Mouse (Mus musculus) midbrain, embryonic 10.5 days (tissue): Measurements from ENCODE around the gene Ntng1. TPM values are rescaled to one million over a fixed set of nuclear protein-coding genes. Genes with fewer than 3 reads are reported as not detected.

ENCODE experiments used
- DNase-seq: peaks from one replicate; pipeline ENCODE4 v3.0.0-alpha.2; 2017; ENCODE audit warnings: low spot score
- H3K27ac ChIP-seq: fragments of 300-500 bp; sonication (generic); replicated peaks from 2 replicates; pipeline ENCODE4 v1.5.1; 2016; ENCODE audit warnings: mild to moderate bottlenecking
- H3K27me3 ChIP-seq: fragments of 300-500 bp; sonication (generic); 2 replicates; pipeline ENCODE4 v1.6.1; 2016; ENCODE audit warnings: low read depth, mild to moderate bottlenecking; ENCODE audit not compliant: poor library complexity, severe bottlenecking
- H3K36me3 ChIP-seq: fragments of 300-500 bp; sonication (generic); 2 replicates; pipeline ENCODE4 v1.6.1; 2016; ENCODE audit warnings: mild to moderate bottlenecking, moderate library complexity
- H3K4me1 ChIP-seq: fragments of 300-500 bp; sonication (generic); 2 replicates; pipeline ENCODE4 v1.6.1; 2016
- H3K4me3 ChIP-seq: fragments of 300-500 bp; sonication (generic); 2 replicates; pipeline ENCODE4 v1.5.1; 2016; ENCODE audit warnings: mild to moderate bottlenecking, moderate library complexity
- H3K9me3 ChIP-seq: fragments of 300-500 bp; sonication (generic); replicated peaks from 2 replicates; pipeline ENCODE4 v1.6.1; 2016; ENCODE audit warnings: mild to moderate bottlenecking
- WGBS: fragments of 180-500 bp; shearing (Covaris S2); methylation state at CpG from one replicate; pipeline ENCODE4 v1.1.7; 2016; 5-methylcytosine and 5-hydroxymethylcytosine counted together
- polyA plus RNA-seq: library from polyadenylated mRNA; unstranded; fragments of >200 nt; fragmentation: Nextera tagmentation; extraction: Ambion mirVana; gene quantifications from 2 replicates; pipeline ENCODE4 v1.2.1, GENCODE M21; 2016

Ntng1 gene
- polyA plus RNA-seq, 1 experiment from 2014 or later: 1.9 TPM

- no peaks in the 10 kb centered on the region for H3K27me3 ChIP-seq
- H3K27ac ChIP-seq: no peak overlapping the region
- no peak overlapping the region for H3K4me3 ChIP-seq
- no peaks in the 10 kb centered on the region for H3K4me1 ChIP-seq
- no peak for DNase-seq
- H3K36me3 ChIP-seq: no peaks in the 10 kb centered on the region
- H3K9me3 ChIP-seq: no peaks in the 10 kb centered on the region
These were observed 173.6 kb downstream of the Ntng1 start for GRCm38 (mm10) chr3:109970181-109970580.

DNA sequence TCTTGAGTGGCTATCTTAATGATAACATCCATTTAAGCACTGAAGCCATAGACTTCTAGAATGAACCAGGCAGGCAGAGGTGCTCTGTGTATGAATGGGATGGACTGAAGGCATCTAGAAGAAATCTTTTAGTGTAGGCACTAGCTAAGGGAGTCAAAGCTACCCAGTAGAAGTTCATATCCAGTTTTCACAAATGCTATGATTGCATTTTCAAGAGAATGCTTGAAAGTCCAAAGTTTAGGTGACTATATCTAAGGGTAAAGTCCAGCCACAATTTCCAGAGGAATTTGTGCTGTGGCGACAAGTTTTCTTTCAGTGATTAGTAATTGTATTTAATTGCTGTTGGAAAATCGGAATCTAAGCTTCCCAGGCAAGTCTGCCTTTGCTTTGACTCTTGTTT lies 181.2 kb downstream of the Ntng1 start:
- H3K4me1 ChIP-seq: no peaks in the 10 kb centered on the region
- H3K27me3 ChIP-seq: no peaks in the 10 kb centered on the region
- WGBS: 67% methylated on average over 2 of the region's 2 CpGs
- H3K27ac ChIP-seq: no peak overlapping the region
- no peak for DNase-seq
- no peaks in the 10 kb centered on the region for H3K9me3 ChIP-seq
- H3K36me3 ChIP-seq: no peaks in the 10 kb centered on the region
- no peak overlapping the region for H3K4me3 ChIP-seq

GRCm38 (mm10) chr3:109942960-109943359 lies 200.9 kb downstream of the Ntng1 start:
- no peaks in the 10 kb centered on the region for H3K36me3 ChIP-seq
- H3K4me3 ChIP-seq: no peak overlapping the region
- H3K4me1 ChIP-seq: no peaks in the 10 kb centered on the region
- no peak overlapping the region for H3K27ac ChIP-seq
- no peak for DNase-seq
- 95% methylated on average over 1 of the region's 1 CpGs for WGBS
- H3K27me3 ChIP-seq: no peaks in the 10 kb centered on the region
- no peaks in the 10 kb centered on the region for H3K9me3 ChIP-seq

DNA sequence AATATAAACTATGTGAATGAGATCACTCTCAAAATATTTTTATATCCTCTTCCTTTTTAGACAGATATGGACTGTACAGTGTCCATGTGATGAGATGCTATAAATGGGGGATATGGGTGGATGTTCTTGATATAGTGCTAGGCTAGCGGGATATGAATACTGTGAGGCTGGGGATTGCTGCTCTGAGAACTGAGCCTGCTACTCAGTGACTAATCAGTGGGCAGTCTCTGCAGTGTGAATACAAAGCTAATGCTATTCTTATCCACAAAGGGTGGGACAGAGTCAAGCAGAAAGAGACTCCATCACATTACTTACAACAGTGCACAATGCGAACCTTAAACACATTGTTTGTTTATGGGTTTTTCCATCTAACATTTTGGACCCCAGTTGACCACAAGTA lies 206.2 kb downstream of the Ntng1 start:
- no peaks in the 10 kb centered on the region for H3K9me3 ChIP-seq
- no peak overlapping the region for H3K4me3 ChIP-seq
- no peak for DNase-seq
- H3K27me3 ChIP-seq: no peaks in the 10 kb centered on the region
- H3K4me1 ChIP-seq: no peaks in the 10 kb centered on the region
- H3K36me3 ChIP-seq: no peaks in the 10 kb centered on the region
- no peak overlapping the region for H3K27ac ChIP-seq
- 95% methylated on average over 2 of the region's 2 CpGs for WGBS

DNA sequence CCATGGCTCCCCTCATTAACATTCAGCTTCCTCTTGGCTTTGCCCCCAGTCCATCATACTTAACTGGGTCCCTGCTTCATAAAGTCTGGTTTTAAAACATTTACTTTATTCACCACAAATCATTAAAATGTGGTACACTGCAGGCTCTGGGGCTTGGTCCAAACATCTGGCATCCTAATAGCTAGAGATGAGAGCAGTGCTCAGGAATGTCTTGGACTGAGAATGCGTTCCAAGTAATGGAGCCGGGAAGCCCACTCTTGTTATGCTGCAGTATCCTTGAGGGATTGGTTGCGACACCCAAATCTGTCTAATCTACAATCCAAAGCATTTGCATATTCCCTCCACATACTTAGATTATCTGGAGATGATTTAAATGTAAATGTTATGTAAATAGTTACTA lies 207.5 kb downstream of the Ntng1 start:
- H3K4me1 ChIP-seq: no peaks in the 10 kb centered on the region
- H3K4me3 ChIP-seq: no peak overlapping the region
- no peaks in the 10 kb centered on the region for H3K27me3 ChIP-seq
- H3K36me3 ChIP-seq: no peaks in the 10 kb centered on the region
- no peaks in the 10 kb centered on the region for H3K9me3 ChIP-seq
- H3K27ac ChIP-seq: no peak overlapping the region
- DNase-seq: no peak
- 89% methylated on average over 3 of the region's 3 CpGs for WGBS

GRCm38 (mm10) chr3:109932261-109932660 lies 211.6 kb downstream of the Ntng1 start:
- 86% methylated on average over 8 of the region's 8 CpGs for WGBS
- H3K4me1 ChIP-seq: no peaks in the 10 kb centered on the region

GRCm38 (mm10) chr3:109931021-109931420 lies 212.8 kb downstream of the Ntng1 start:
- no peaks in the 10 kb centered on the region for H3K9me3 ChIP-seq
- no peaks in the 10 kb centered on the region for H3K27me3 ChIP-seq
- H3K27ac ChIP-seq: no peak overlapping the region
- DNase-seq: no peak
- no peaks in the 10 kb centered on the region for H3K4me1 ChIP-seq
- no peak overlapping the region for H3K4me3 ChIP-seq
- WGBS: 96% methylated on average over 5 of the region's 5 CpGs
- no peaks in the 10 kb centered on the region for H3K36me3 ChIP-seq

More at GRCm38 (mm10) chr3:109932261-109932660, 211.6 kb downstream of the Ntng1 start:
- no peak for DNase-seq
- H3K36me3 ChIP-seq: no peaks in the 10 kb centered on the region
- no peaks in the 10 kb centered on the region for H3K9me3 ChIP-seq
- H3K27me3 ChIP-seq: no peaks in the 10 kb centered on the region
- H3K27ac ChIP-seq: no peak overlapping the region
- no peak overlapping the region for H3K4me3 ChIP-seq

DNA sequence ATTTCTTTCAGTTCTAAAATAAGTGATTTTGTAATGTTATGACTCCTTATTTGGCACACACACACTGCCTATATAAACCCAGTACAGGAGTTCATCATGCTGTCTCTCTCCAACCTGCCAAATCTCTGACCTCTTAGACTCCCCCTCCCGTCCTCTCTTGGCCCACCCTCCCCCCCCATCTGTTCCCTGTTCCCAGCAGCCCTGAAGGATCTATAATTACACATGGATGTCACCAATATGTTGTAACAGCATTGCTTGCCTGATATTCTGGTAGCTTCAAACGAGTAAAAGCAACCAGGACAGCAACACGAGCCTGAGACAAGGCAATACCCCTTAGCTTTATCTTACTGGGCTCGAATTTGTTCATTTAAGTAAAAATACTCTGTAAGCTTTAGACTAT lies 220.0 kb downstream of the Ntng1 start:
- no peaks in the 10 kb centered on the region for H3K4me1 ChIP-seq
- no peak overlapping the region for H3K4me3 ChIP-seq
- H3K36me3 ChIP-seq: no peaks in the 10 kb centered on the region
- 88% methylated on average over 4 of the region's 4 CpGs for WGBS
- H3K27me3 ChIP-seq: 0 out of 2 replicates have a peak, but pooled peaks cover 4% of the 10 kb centered on the region
- no peaks in the 10 kb centered on the region for H3K9me3 ChIP-seq
- H3K27ac ChIP-seq: no peak overlapping the region
- DNase-seq: no peak

GRCm38 (mm10) chr3:109918996-109919395 lies 224.8 kb downstream of the Ntng1 start:
- 77% methylated on average over 3 of the region's 3 CpGs for WGBS

DNA sequence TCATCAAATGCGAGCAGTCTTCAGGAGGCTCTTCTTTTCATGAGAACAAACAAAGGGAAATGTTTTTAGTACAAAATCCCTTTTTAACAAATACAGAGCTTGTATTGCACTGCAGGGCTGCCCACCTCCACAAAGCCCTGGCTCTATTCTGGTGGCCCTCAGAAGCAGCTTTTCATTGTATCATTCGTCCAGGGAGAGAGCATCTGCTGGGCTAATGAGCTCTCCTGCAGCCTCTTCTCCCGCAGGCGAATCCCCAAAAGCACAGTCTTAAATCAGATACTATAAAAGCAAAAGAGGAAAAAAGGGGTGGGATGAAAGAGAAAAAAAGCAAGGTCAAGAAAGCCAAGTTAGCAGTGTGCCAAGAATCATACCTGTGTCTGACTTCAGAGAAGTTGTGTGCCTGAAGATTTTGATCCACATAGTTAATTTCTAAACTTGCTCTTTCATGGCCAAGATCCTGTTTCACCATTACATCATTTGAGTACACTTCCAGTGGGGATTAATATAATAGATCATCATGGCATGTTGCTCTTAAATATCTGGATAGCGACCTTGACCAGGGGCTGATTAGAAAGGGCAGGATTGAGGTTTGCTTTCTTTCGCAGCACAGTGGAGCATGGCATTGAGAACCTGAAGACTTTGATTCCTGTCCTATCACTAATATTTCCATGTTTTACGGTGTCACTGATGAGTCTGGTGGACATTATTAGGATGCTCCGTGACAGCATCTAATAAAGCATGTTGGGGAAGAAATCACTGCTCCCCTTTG lies 225.7 kb downstream of the Ntng1 start:
- 50% methylated on average over 8 of the region's 8 CpGs for whole genome bisulfite sequencing
- Histone ChIP-seq H3K4me1 (peaks cover 17% of the 10 kb centered on the region), H3K27ac (0 out of 2 replicates have a peak overlapping the region, but pooled peaks have one; percentile 3), H3K27me3 (peaks cover 4% of the 10 kb centered on the region; the same call in 1 of the 2 replicates), H3K9me3 (no peaks in the 10 kb centered on the region), H3K36me3 (no peaks in the 10 kb centered on the region), H3K4me3 (no peak overlapping the region)
- DNase-seq: no peak

More at GRCm38 (mm10) chr3:109918996-109919395, 224.8 kb downstream of the Ntng1 start:
- H3K4me3 ChIP-seq: no peak overlapping the region
- H3K27me3 ChIP-seq: peaks cover 4% of the 10 kb centered on the region; the same call in 1 of the 2 replicates
- DNase-seq: no peak
- no peaks in the 10 kb centered on the region for H3K36me3 ChIP-seq
- H3K27ac ChIP-seq: no peak overlapping the region
- H3K4me1 ChIP-seq: peaks cover 17% of the 10 kb centered on the region
- H3K9me3 ChIP-seq: no peaks in the 10 kb centered on the region

GRCm38 (mm10) chr3:109917077-109917476 lies 226.7 kb downstream of the Ntng1 start:
- WGBS: 33% methylated on average over 4 of the region's 4 CpGs

GRCm38 (mm10) chr3:109914226-109914625 lies 229.6 kb downstream of the Ntng1 start:
- no peak overlapping the region for H3K4me3 ChIP-seq
- H3K27ac ChIP-seq: no peak overlapping the region
- H3K9me3 ChIP-seq: no peaks in the 10 kb centered on the region
- peaks cover under 1% of the 10 kb centered on the region; the same call in 1 of the 2 replicates for H3K27me3 ChIP-seq
- WGBS: 87% methylated on average over 5 of the region's 5 CpGs
- H3K36me3 ChIP-seq: no peaks in the 10 kb centered on the region
- peaks cover 17% of the 10 kb centered on the region for H3K4me1 ChIP-seq
- no peak for DNase-seq

More at GRCm38 (mm10) chr3:109917077-109917476, 226.7 kb downstream of the Ntng1 start:
- Histone ChIP-seq H3K27me3 (peaks cover 4% of the 10 kb centered on the region; the same call in 1 of the 2 replicates), H3K27ac (no peak overlapping the region), H3K4me3 (no peak overlapping the region), H3K36me3 (no peaks in the 10 kb centered on the region), H3K4me1 (peaks cover 17% of the 10 kb centered on the region), H3K9me3 (no peaks in the 10 kb centered on the region)
- no peak for DNase-seq

GRCm38 (mm10) chr3:109890600-109890999 lies 253.2 kb downstream of the Ntng1 start:
- Histone ChIP-seq H3K27ac (no peak overlapping the region), H3K9me3 (no peaks in the 10 kb centered on the region), H3K36me3 (no peaks in the 10 kb centered on the region), H3K4me1 (no peaks in the 10 kb centered on the region), H3K4me3 (no peak overlapping the region), H3K27me3 (no peaks in the 10 kb centered on the region)
- no peak for DNase-seq
- 60% methylated on average over 1 of the region's 1 CpGs for WGBS
